Mouse (Mus musculus) bone marrow, adult 2 months (tissue): ENCODE data around the gene Tmem107.

Source experiments
- CTCF ChIP-seq: fragments of 200-500 bp; IDR thresholded peaks from 2 replicates; pipeline ENCODE4 v1.5.1; 2011; ENCODE audit warnings: low read length, control low read depth; ENCODE audit not compliant: control insufficient read depth, insufficient read depth
- POLR2A ChIP-seq: fragments of 200-500 bp; IDR thresholded peaks from 2 replicates; pipeline ENCODE4 v1.6.1; 2011; ENCODE audit warnings: low read depth, mild to moderate bottlenecking, control low read depth, low read length, borderline replicate concordance; ENCODE audit not compliant: control insufficient read depth

GRCm38 (mm10) chr11:69076572-69076971 is 6.0 kb downstream of the Tmem107 start:
- TF ChIP-seq CTCF (no peak), POLR2A (no peak)
